Mouse (Mus musculus): ENCODE data around the gene Plcb4. TPM values are rescaled to one million over a fixed set of nuclear protein-coding genes. Genes with fewer than 3 reads are reported as not detected.

The Plcb4 gene
- polyA plus RNA-seq (2011; ENCODE audit: insufficient read length, low read depth, missing spikeins): 28.2 and 33.0 TPM in 2 replicates

DNA sequence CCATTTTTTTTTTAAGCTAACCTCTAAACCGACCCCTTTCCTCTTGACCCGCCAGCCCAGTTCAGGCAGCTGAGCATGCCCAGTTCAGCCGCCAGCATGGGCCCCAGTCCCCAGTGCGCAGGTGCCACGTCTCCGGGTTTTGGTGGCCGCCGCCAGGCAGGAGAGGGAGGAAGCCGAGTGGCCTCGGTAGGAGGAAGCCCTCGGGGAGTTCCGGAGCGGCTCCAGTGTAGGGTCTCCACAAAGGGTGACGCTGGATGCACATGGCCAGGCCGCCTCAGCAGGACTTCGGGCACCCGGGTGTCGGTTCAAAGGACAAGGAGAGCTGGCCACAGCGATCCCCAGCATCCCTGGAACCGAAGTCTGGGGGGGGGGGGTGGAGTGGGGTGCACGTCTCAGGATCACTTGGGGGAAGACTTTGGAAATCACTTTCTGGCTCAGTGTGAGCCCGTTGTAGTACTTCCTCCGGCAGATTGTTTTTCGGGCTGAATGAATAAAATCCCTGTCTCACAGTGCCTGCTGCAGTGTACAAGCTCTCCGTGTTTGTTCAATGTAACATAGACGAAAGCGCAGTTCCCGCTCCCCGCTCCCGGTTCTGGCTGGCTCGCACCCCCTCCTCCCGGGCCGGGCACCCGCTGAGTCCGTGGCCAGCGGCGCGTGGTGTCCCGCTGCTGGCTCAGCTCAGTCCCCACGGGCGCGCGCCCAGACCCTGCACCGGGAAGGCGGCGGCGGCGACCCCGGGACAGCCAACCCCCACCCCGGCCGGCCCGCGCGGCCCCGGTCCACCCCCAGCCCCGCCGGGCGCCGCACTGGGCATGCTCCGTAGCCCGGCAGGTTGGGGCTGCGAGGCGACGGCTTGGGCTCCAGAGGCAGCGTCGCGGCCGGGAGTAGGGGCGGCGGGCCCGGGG lies at the start of gene Plcb4:
Plcb4 (plus strand) TSS at position 526 of the 905 bp plus-strand sequence.
- TF ChIP-seq POLR2A (IDR thresholded peaks at IDR 0.05; ENCODE audit: low read depth, low read length) (peak; percentile 58), CTCF (IDR thresholded peaks at IDR 0.05; ENCODE audit: borderline replicate concordance, insufficient read depth, low read length) (no peak)
- Histone ChIP-seq H3K4me3 (ENCODE audit: insufficient read depth, low read length) (peak within 1 kb of the TSS; percentile 83), H3K27ac (ENCODE audit: insufficient read depth, low read length) (peak within 1 kb of the TSS; percentile 77), H3K4me1 (ENCODE audit: control insufficient read depth, insufficient read depth, low read length) (no peaks in the 10 kb centered on the region; the same call in 1 of the 2 replicates)

DNA sequence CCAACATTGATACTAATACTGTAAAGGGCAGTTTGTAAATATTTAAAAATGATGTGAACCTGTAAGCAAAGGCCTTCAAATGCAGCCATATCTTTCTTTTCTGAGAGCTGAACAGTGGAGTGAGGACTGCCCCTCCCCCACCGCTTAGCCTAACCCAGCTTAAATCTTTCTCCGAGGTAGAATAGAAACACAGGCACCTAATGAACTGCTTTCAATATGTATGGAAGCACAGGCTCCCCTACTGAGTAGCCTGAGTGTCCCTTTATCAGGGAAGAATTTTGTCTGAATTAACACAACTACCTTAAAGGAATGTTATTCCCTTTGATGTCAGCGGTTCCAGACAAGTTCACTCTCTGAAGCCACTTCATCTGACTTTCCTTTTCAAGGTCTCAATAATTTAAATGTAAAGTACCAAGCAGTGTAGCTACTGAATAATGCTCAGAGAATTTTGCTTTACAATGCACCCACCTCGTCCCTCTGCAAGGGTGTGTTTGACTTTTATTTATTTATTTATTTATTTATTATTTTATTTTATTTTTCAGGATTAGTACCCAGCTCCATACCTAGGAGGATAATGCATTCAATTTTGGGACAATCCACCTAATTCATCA lies 44.1 kb upstream of the Plcb4 start:
- Histone ChIP-seq H3K27ac (ENCODE audit: insufficient read depth, low read length) (no peak overlapping the region), H3K4me1 (ENCODE audit: control insufficient read depth, insufficient read depth, low read length) (no peaks in the 10 kb centered on the region), H3K4me3 (ENCODE audit: insufficient read depth, low read length) (no peak overlapping the region)
- TF ChIP-seq POLR2A (IDR thresholded peaks at IDR 0.05; ENCODE audit: low read depth, low read length) (no peak), CTCF (IDR thresholded peaks at IDR 0.05; ENCODE audit: borderline replicate concordance, insufficient read depth, low read length) (no peak)

GRCm38 (mm10) chr2:135616090-135616489 lies 42.7 kb upstream of the Plcb4 start:
- TF ChIP-seq POLR2A (IDR thresholded peaks at IDR 0.05; ENCODE audit: low read depth, low read length): no peak
- no peak for TF ChIP-seq CTCF (IDR thresholded peaks at IDR 0.05; ENCODE audit: borderline replicate concordance, insufficient read depth, low read length)
- Histone ChIP-seq H3K4me1 (ENCODE audit: control insufficient read depth, insufficient read depth, low read length) (no peaks in the 10 kb centered on the region), H3K4me3 (ENCODE audit: insufficient read depth, low read length) (no peak overlapping the region), H3K27ac (ENCODE audit: insufficient read depth, low read length) (no peak overlapping the region; the same call in 1 of the 2 replicates)

GRCm38 (mm10) chr2:135618551-135618950 lies 40.3 kb upstream of the Plcb4 start:
- TF ChIP-seq CTCF (IDR thresholded peaks at IDR 0.05; ENCODE audit: borderline replicate concordance, insufficient read depth, low read length) (no peak), POLR2A (IDR thresholded peaks at IDR 0.05; ENCODE audit: low read depth, low read length) (no peak)
- H3K4me3 ChIP-seq (ENCODE audit: insufficient read depth, low read length): no peak overlapping the region
- H3K4me1 ChIP-seq (ENCODE audit: control insufficient read depth, insufficient read depth, low read length): no peaks in the 10 kb centered on the region
- H3K27ac ChIP-seq (ENCODE audit: insufficient read depth, low read length): no peak overlapping the region

DNA sequence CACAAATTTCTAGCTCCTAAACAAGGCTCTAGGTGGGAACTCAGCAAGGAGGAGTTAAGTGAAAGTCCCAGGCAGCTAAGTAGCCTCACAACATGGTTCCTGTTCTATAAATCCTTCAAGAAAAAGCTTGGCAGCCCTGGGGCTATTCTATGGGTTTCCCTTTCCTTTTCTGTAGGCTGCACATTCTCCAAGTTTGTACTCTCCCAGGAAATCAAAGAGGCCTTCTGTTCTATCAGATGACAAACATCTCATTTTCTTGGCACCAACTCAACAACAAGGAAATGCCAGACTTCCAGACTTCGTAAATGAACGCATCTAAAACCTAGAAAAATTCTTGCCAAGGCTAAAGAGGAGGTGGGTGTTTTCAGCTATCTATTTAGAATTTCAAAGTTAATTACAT lies 38.9 kb upstream of the Plcb4 start:
- Histone ChIP-seq H3K4me3 (ENCODE audit: insufficient read depth, low read length) (no peak overlapping the region), H3K27ac (ENCODE audit: insufficient read depth, low read length) (no peak overlapping the region), H3K4me1 (ENCODE audit: control insufficient read depth, insufficient read depth, low read length) (no peaks in the 10 kb centered on the region)
- TF ChIP-seq POLR2A (IDR thresholded peaks at IDR 0.05; ENCODE audit: low read depth, low read length) (no peak), CTCF (IDR thresholded peaks at IDR 0.05; ENCODE audit: borderline replicate concordance, insufficient read depth, low read length) (no peak)

- Histone ChIP-seq H3K27ac (ENCODE audit: insufficient read depth, low read length) (no peak overlapping the region), H3K4me1 (ENCODE audit: control insufficient read depth, insufficient read depth, low read length) (no peaks in the 10 kb centered on the region), H3K4me3 (ENCODE audit: insufficient read depth, low read length) (no peak overlapping the region)
- TF ChIP-seq CTCF (IDR thresholded peaks at IDR 0.05; ENCODE audit: borderline replicate concordance, insufficient read depth, low read length): no peak
- TF ChIP-seq POLR2A (IDR thresholded peaks at IDR 0.05; ENCODE audit: low read depth, low read length): no peak
These were observed 31.0 kb upstream of the Plcb4 start for GRCm38 (mm10) chr2:135627821-135628220.

DNA sequence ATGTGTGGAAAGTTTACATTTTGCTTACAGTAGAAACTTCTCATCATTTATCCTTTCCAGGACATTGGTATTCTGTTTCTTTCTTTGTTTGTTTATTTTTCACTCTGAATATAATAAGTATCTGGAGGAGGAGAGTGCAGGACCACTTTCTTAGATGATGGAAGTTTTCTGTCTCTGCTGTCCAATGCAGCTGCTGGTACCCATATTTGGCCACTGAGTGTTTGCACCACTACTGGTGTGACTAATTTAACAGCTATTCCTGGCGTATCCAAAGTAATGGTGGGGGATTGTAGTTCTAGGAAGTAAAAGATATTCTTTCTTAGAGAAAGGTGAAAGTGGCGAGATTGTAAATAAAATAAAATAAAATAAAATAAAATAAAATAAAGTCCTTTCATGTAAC lies 21.6 kb upstream of the Plcb4 start:
- H3K4me3 ChIP-seq (ENCODE audit: insufficient read depth, low read length): no peak overlapping the region
- TF ChIP-seq CTCF (IDR thresholded peaks at IDR 0.05; ENCODE audit: borderline replicate concordance, insufficient read depth, low read length): no peak
- no peak for TF ChIP-seq POLR2A (IDR thresholded peaks at IDR 0.05; ENCODE audit: low read depth, low read length)
- peaks cover 2% of the 10 kb centered on the region; the same call in 1 of the 2 replicates for H3K4me1 ChIP-seq (ENCODE audit: control insufficient read depth, insufficient read depth, low read length)
- no peak overlapping the region for H3K27ac ChIP-seq (ENCODE audit: insufficient read depth, low read length)

DNA sequence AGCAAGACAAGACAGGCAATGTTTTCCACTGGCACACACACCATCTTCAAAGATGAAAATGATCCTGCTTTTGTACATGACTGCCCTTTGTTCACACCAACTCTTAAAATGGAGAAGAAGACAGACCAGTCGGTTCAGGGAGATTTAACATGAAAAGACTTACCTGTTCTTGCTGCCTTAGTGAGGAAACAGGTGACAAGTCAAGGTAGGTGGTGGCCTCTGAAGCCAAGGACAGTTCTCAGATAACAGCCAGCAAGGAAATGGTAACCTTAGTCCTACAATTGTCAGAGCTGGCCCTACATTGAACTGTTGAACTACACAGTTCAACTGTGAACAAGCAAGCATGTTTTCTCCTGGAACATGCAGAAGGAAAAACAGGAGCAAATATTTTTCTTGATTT lies 17.8 kb upstream of the Plcb4 start:
- Histone ChIP-seq H3K27ac (ENCODE audit: insufficient read depth, low read length) (peak overlapping the region; percentile 80), H3K4me1 (ENCODE audit: control insufficient read depth, insufficient read depth, low read length) (peaks cover 2% of the 10 kb centered on the region; the same call in 1 of the 2 replicates), H3K4me3 (ENCODE audit: insufficient read depth, low read length) (no peak overlapping the region)
- TF ChIP-seq CTCF (IDR thresholded peaks at IDR 0.05; ENCODE audit: borderline replicate concordance, insufficient read depth, low read length) (no peak), POLR2A (IDR thresholded peaks at IDR 0.05; ENCODE audit: low read depth, low read length) (no peak)

DNA sequence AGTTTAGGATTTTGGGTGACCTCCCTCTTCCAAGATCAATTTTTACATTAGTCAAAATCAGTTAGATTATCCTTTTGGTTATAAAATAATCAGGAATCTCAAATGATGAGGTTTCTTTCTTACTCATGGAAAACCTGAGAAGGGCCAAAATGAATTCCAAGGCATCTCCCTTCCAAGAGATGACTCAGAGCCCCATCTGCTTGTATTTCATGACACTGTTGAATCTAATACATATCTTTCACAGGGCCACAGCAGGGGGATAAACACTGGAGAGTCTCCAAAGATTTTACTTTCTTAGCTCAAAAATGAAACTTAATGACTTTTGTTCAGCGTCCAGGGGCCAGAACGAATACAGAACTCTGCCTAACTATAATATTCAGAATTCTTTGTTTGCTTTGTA lies 17.2 kb upstream of the Plcb4 start:
- TF ChIP-seq POLR2A (IDR thresholded peaks at IDR 0.05; ENCODE audit: low read depth, low read length): no peak
- no peak for TF ChIP-seq CTCF (IDR thresholded peaks at IDR 0.05; ENCODE audit: borderline replicate concordance, insufficient read depth, low read length)
- H3K4me3 ChIP-seq (ENCODE audit: insufficient read depth, low read length): no peak overlapping the region
- peak overlapping the region; percentile 80 for H3K27ac ChIP-seq (ENCODE audit: insufficient read depth, low read length)
- peaks cover 2% of the 10 kb centered on the region; the same call in 1 of the 2 replicates for H3K4me1 ChIP-seq (ENCODE audit: control insufficient read depth, insufficient read depth, low read length)

DNA sequence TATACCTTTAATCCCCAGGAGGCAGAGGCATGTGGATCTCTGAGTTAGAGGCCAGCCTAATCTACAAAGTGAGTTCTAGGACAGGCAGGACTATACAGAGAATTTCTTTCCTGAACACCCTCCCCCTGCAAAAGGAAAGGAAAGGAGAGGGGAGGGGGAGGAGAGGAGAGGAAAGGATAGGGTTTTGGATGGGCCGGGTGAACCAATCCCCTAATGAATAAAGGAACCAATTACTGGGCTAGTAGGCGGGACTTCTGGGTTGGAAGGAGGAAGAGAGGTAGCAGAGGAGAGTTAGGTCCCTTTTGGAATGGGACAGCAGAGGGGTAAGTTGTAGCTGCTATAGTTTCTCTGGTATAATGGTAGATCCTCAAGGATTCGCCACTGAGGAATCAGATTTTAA lies 12.6 kb upstream of the Plcb4 start:
- no peak overlapping the region for H3K27ac ChIP-seq (ENCODE audit: insufficient read depth, low read length)
- TF ChIP-seq CTCF (IDR thresholded peaks at IDR 0.05; ENCODE audit: borderline replicate concordance, insufficient read depth, low read length): no peak
- H3K4me1 ChIP-seq (ENCODE audit: control insufficient read depth, insufficient read depth, low read length): no peaks in the 10 kb centered on the region
- no peak overlapping the region for H3K4me3 ChIP-seq (ENCODE audit: insufficient read depth, low read length)
